In the genomic region with DNA sequence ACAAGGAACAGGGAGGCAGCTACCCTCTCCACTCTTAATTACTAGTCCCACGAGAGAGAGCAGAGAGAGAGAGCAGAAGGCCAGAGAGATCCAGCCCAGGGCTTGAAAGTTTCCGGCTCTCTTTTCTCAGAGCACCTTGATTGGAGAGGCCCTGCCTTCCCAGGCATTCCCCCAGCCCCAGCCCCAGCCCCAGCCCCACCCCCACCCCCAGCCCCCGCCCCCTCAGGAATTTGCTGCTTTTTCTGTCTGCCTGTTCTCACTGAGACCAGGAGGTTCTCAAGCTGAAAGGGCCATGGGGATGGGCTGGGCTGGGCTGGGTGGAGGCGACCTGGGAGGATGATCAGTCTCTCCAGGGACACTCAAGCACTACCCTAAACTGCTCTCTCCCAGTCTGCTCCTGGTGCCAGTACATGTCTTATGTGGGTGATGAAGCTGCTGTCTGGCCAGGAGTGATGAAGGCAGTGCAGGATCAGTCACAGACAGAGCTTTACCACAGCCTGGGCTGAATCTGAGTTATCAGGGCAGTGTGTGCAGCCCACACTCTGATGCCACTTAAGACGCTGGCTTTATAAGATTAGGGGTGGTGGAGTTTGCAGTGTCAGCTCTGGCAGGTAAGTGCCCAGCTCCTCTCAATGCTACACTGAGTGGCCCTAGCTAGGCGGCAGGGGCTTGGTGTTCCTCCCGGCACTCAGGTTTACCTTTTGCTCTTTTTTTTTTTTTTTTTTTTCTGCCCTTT, we compare ENCODE assay signal across 16 mouse cellular contexts. TPM values are rescaled to one million over a fixed set of nuclear protein-coding genes. Genes with fewer than 3 reads are reported as not detected.
DNase-seq lines count a peak whose midpoint lies in the region; ATAC-seq and TF ChIP-seq lines count a peak whose summit lies in the region.
"Had no signal": no experiment of that assay in that cellular context is flagged by ENCODE, and none has a peak within 500 bp of the region (broad histone marks: within the 10 kb centered on the region; RNA-seq: fewer than 3 reads in every experiment).

No protein-coding gene starts in this region.

- no peaks in the 10 kb centered on the region for H3K27me3 ChIP-seq in kidney, adult 2 months (replicated peaks; ENCODE audit: control insufficient read depth, insufficient read depth, low read length)
- H3K27me3 ChIP-seq in E14TG2a.4 (ENCODE audit: insufficient read depth, low read length), result peaks cover 26% of the 10 kb centered on the region
- H3K27me3 ChIP-seq in limb, embryonic 14.5 days (ENCODE audit: control insufficient read depth, insufficient read depth, low read length), result 0 out of 2 replicates have a peak, but pooled peaks cover 8% of the 10 kb centered on the region

- in situ Hi-C loops in ES-E14 (cut with MboI; ENCODE audit: low sequenced_read_pairs in 2 of 2, unreplicated experiment in 2 of 2), result no loop called here

- TF ChIP-seq POLR2A in kidney, adult 2 months (IDR thresholded peaks at IDR 0.05; ENCODE audit: low read depth, low read length), result no peak
- TF ChIP-seq POLR2A in limb, embryonic 14.5 days (IDR thresholded peaks at IDR 0.05; ENCODE audit: borderline replicate concordance, extremely low read depth, insufficient read depth, insufficient read length), result no peak

- 0 out of 2 replicates have a peak overlapping the region, but pooled peaks have one; percentile 5 for H3K4me2 ChIP-seq in limb, embryonic 14.5 days (replicated peaks; ENCODE audit: low read depth, low read length, severe bottlenecking)

- TF ChIP-seq CTCF in kidney, adult 2 months (conservative IDR thresholded peaks at IDR 0.05; ENCODE audit: insufficient read depth, insufficient read length, low read depth, low read length), result no peak
- no peak for TF ChIP-seq CTCF in E14TG2a.4 (conservative IDR thresholded peaks at IDR 0.05; ENCODE audit: low read length)

- no peaks in the 10 kb centered on the region; the same call in 1 of the 2 replicates for H3K36me3 ChIP-seq in kidney, adult 2 months (ENCODE audit: control insufficient read depth, insufficient read depth, low read length)
- H3K36me3 ChIP-seq in E14TG2a.4 (ENCODE audit: insufficient read depth, low read length) (peaks cover 29% of the 10 kb centered on the region), ES-E14 (ENCODE audit: control insufficient read depth, insufficient read depth, low read length, poor library complexity, severe bottlenecking) (peaks cover 11% of the 10 kb centered on the region; the same call in 1 of the 2 replicates)
- H3K36me3 ChIP-seq in limb, embryonic 14.5 days (ENCODE audit: control insufficient read depth, insufficient read depth, low read length), result peaks cover 25% of the 10 kb centered on the region

- H3K9me3 ChIP-seq in E14TG2a.4 (ENCODE audit: low read length) (no peaks in the 10 kb centered on the region), ES-E14 (ENCODE audit: control insufficient read depth, insufficient read depth, low read depth, low read length) (no peaks in the 10 kb centered on the region)
- H3K9me3 ChIP-seq in limb, embryonic 14.5 days (ENCODE audit: control insufficient read depth, low read length), result no peaks in the 10 kb centered on the region
- H3K9me3 ChIP-seq: hindbrain, embryonic 15.5 days had no signal

- peak; percentile 25 for DNase-seq in kidney, adult 2 months
- no peak for DNase-seq in kidney, postnatal 10 days
- peak; percentile 60 for DNase-seq in ES-E14 (ENCODE audit: low read depth, low spot score)
- DNase-seq in limb, embryonic 14.5 days (ENCODE audit: low spot score), result no peak
- DNase-seq in frontal cortex, postnatal 14 days (ENCODE audit: low spot score in 2 of 2), result no peak
- DNase-seq in natural killer cell, adult 2 months (ENCODE audit: low spot score in 2 of 2), result no peak
- DNase-seq: adrenal gland, adult 8-10 months; gastrocnemius, postnatal 14 days; left cerebral cortex, postnatal 4 days; right cerebral cortex, postnatal 14 days; thymus, adult 18-20 months had no signal

- H3K9ac ChIP-seq in ES-E14 (ENCODE audit: insufficient read depth, low read depth, low read length, poor library complexity, severe bottlenecking), result peak overlapping the region; percentile 28; the same call in 1 of the 2 replicates
- 0 out of 2 replicates have a peak overlapping the region, but pooled peaks have one; percentile 7 for H3K9ac ChIP-seq in limb, embryonic 14.5 days (ENCODE audit: low read depth, low read length, severe bottlenecking)

- peaks cover 3% of the 10 kb centered on the region; the same call in 1 of the 2 replicates for H3K4me1 ChIP-seq in kidney, adult 2 months (ENCODE audit: control insufficient read depth, insufficient read depth, low read length)
- H3K4me1 ChIP-seq in E14TG2a.4 (replicated peaks; ENCODE audit: low read depth, low read length) (peaks cover 50% of the 10 kb centered on the region), ES-E14 (ENCODE audit: control insufficient read depth in 2 of 2, insufficient read depth in 2 of 2, low read length in 2 of 2, poor library complexity in 1 of 2) (peaks cover 0 to 18% of the 10 kb centered on the region in 2 experiments; a peak in 2 of 4 replicates)
- peaks cover 29% of the 10 kb centered on the region for H3K4me1 ChIP-seq in limb, embryonic 14.5 days (ENCODE audit: control insufficient read depth, insufficient read depth, low read length)

- 57% methylated on average over 7 of the region's 7 CpGs for WGBS in kidney, adult 2 months
- WGBS in limb, embryonic 14.5 days, result 13% methylated on average over 6 of the region's 7 CpGs

- H3K27ac ChIP-seq in kidney, adult 2 months (ENCODE audit: insufficient read depth, low read depth, low read length), result no peak overlapping the region
- no peak overlapping the region for H3K27ac ChIP-seq in ES-E14 (ENCODE audit: insufficient read depth, low read depth, low read length, poor library complexity, severe bottlenecking)
- H3K27ac ChIP-seq in limb, embryonic 14.5 days (replicated peaks; ENCODE audit: low read depth, low read length), result no peak overlapping the region
- H3K27ac ChIP-seq: hindbrain, embryonic 15.5 days had no signal

- no peak overlapping the region for H3K4me3 ChIP-seq in kidney, adult 2 months (ENCODE audit: insufficient read depth, low read depth, low read length)
- H3K4me3 ChIP-seq in E14TG2a.4 (replicated peaks; ENCODE audit: low read length), result peak overlapping the region; percentile 83
- H3K4me3 ChIP-seq in ES-E14 (ENCODE audit: insufficient read depth in 1 of 2, low read depth in 1 of 2, low read length in 2 of 2, poor library complexity in 1 of 2, severe bottlenecking in 1 of 2), result peak overlapping the region in 1 of 2 experiments; percentile 2; a peak in 1 of 4 replicates
- no peak overlapping the region for H3K4me3 ChIP-seq in limb, embryonic 14.5 days (replicated peaks; ENCODE audit: low read length)
- H3K4me3 ChIP-seq: erythroblast, embryonic 14.5 days; layer of hippocampus, adult 2 months; myocyte had no signal

- no peak for ATAC-seq in limb, embryonic 14.5 days (ENCODE audit: low FRiP score, low read depth)

TF ChIP-seq in ES-E14, 5 proteins besides CTCF, POLR2A, EP300 and RAD21:
- TF ChIP-seq ZC3H11A (IDR thresholded peaks at IDR 0.05; ENCODE audit: borderline replicate concordance, low read depth, low read length) (no peak), MAFK (IDR thresholded peaks at IDR 0.05; ENCODE audit: insufficient read depth, low read depth, low read length) (no peak), CHD2 (IDR thresholded peaks at IDR 0.05; ENCODE audit: low read depth, low read length) (no peak), ZNF384 (IDR thresholded peaks at IDR 0.05; ENCODE audit: low read depth, low read length) (no peak), HCFC1 (IDR thresholded peaks at IDR 0.05; ENCODE audit: borderline replicate concordance, insufficient read depth, low read length) (no peak)

RNA-seq across cellular contexts. Expression of gene Agap3, which starts 21.1 kb away (rescaled TPM):
- polyA plus RNA-seq in kidney, adult 2 months (2012; rRNA removed), result 59.4 and 62.3 TPM in 2 replicates
- total RNA-seq in ES-E14 (2012; rRNA removed), result 50.1 and 51.2 TPM in 2 replicates
- 103 and 114 TPM in 2 replicates for polyA plus RNA-seq in limb, embryonic 14.5 days (2012; rRNA removed)
- polyA plus RNA-seq in limb, embryonic 14.5 days (2014; fragmentation: Nextera tagmentation; extraction: Ambion mirVana), result 57.9 and 61.7 TPM in 2 replicates

RNA-seq across cellular contexts. Expression of gene Tmub1, which starts 25.4 kb away (rescaled TPM):
- 60.0 and 68.9 TPM in 2 replicates for polyA plus RNA-seq in kidney, adult 2 months (2012; rRNA removed)
- 7.8 and 11.5 TPM in 2 replicates for total RNA-seq in ES-E14 (2012; rRNA removed)
- polyA plus RNA-seq in limb, embryonic 14.5 days (2012; rRNA removed), result 29.8 and 35.5 TPM in 2 replicates
- polyA plus RNA-seq in limb, embryonic 14.5 days (2014; fragmentation: Nextera tagmentation; extraction: Ambion mirVana), result 23.2 and 23.5 TPM in 2 replicates

RNA-seq across cellular contexts. Expression of gene Fastk, which starts 28.0 kb away (rescaled TPM):
- 291 and 403 TPM in 2 replicates for polyA plus RNA-seq in kidney, adult 2 months (2012; rRNA removed)
- total RNA-seq in ES-E14 (2012; rRNA removed), result 70.4 and 111 TPM in 2 replicates
- 295 and 397 TPM in 2 replicates for polyA plus RNA-seq in limb, embryonic 14.5 days (2012; rRNA removed)
- polyA plus RNA-seq in limb, embryonic 14.5 days (2014; fragmentation: Nextera tagmentation; extraction: Ambion mirVana), result 113 and 120 TPM in 2 replicates

RNA-seq across cellular contexts. Expression of gene Slc4a2, which starts 49.4 kb away (rescaled TPM):
- 56.8 and 66.9 TPM in 2 replicates for polyA plus RNA-seq in kidney, adult 2 months (2012; rRNA removed)
- total RNA-seq in ES-E14 (2012; rRNA removed), result 30.4 and 31.5 TPM in 2 replicates
- polyA plus RNA-seq in limb, embryonic 14.5 days (2012; rRNA removed), result 69.1 and 84.1 TPM in 2 replicates
- polyA plus RNA-seq in limb, embryonic 14.5 days (2014; fragmentation: Nextera tagmentation; extraction: Ambion mirVana), result 30.0 and 37.1 TPM in 2 replicates

RNA-seq across cellular contexts. Expression of gene Cdk5, which starts 49.7 kb away (rescaled TPM):
- 78.0 and 83.2 TPM in 2 replicates for polyA plus RNA-seq in kidney, adult 2 months (2012; rRNA removed)
- total RNA-seq in ES-E14 (2012; rRNA removed), result 17.8 and 23.4 TPM in 2 replicates
- 127 and 165 TPM in 2 replicates for polyA plus RNA-seq in limb, embryonic 14.5 days (2012; rRNA removed)
- polyA plus RNA-seq in limb, embryonic 14.5 days (2014; fragmentation: Nextera tagmentation; extraction: Ambion mirVana), result 51.7 TPM in 2 replicates

Comparison
In these comparisons a context has a peak if more than half of its experiments do, and no peak if none do; other contexts are left out.
1. DNase-seq: peak in kidney, adult 2 months (single experiment) and ES-E14 (single experiment); none in kidney, postnatal 10 days (single experiment), limb, embryonic 14.5 days (single experiment), frontal cortex, postnatal 14 days (0 of 2) and natural killer cell, adult 2 months (0 of 2).